Mouse (Mus musculus) lung, embryonic 16.5 days (tissue): ENCODE results near the gene Gm11733. TPM values are rescaled to one million over a fixed set of nuclear protein-coding genes. Genes with fewer than 3 reads are reported as not detected.

Experiments used
- ATAC-seq: fragments of 200-750 bp; cut with Nextera tagmentation; 2 replicates; pipeline ENCODE4 v1.8.0; 2017; ENCODE audit warnings: low read depth, mild to moderate bottlenecking, moderate library complexity
- H3K27ac ChIP-seq: fragments of 300-500 bp; sonication (generic); 2 replicates; pipeline ENCODE4 v1.5.1; 2014; ENCODE audit warnings: mild to moderate bottlenecking, control low read depth, low read length
- H3K27me3 ChIP-seq: fragments of 300-500 bp; sonication (generic); 2 replicates; pipeline ENCODE4 v1.6.1; 2014; ENCODE audit warnings: low read depth, low read length, mixed read lengths; ENCODE audit not compliant: control insufficient read depth, insufficient read depth
- H3K36me3 ChIP-seq: fragments of 300-500 bp; sonication (generic); 2 replicates; pipeline ENCODE4 v1.6.1; 2014; ENCODE audit warnings: low read length; ENCODE audit not compliant: control insufficient read depth, insufficient read depth
- H3K4me1 ChIP-seq: fragments of 300-500 bp; sonication (generic); replicated peaks from 2 replicates; pipeline ENCODE4 v1.6.1; 2014; ENCODE audit warnings: low read length, mixed read lengths; ENCODE audit not compliant: control insufficient read depth, insufficient read depth
- H3K4me2 ChIP-seq: fragments of 300-500 bp; sonication (generic); 2 replicates; pipeline ENCODE4 v1.6.1; 2014; ENCODE audit warnings: low read depth, low read length, control low read depth
- H3K4me3 ChIP-seq: fragments of 300-500 bp; sonication (generic); 2 replicates; pipeline ENCODE4 v1.5.1; 2014; ENCODE audit warnings: mild to moderate bottlenecking, low read length, control low read depth
- H3K9ac ChIP-seq: fragments of 300-500 bp; sonication (generic); 2 replicates; pipeline ENCODE4 v1.6.1; 2014; ENCODE audit warnings: low read length, control low read depth
- H3K9me3 ChIP-seq: fragments of 300-500 bp; sonication (generic); 2 replicates; pipeline ENCODE4 v1.6.1; 2016; ENCODE audit warnings: low read length; ENCODE audit not compliant: control insufficient read depth
- WGBS: fragments of 180-500 bp; shearing (Covaris S2); extraction: QIAGEN DNeasy Blood & Tissue Kit; methylation state at CpG from one replicate; pipeline ENCODE4 v1.1.7; 2014; 5-methylcytosine and 5-hydroxymethylcytosine counted together
- polyA plus RNA-seq: library from polyadenylated mRNA; unstranded; fragments of >200 nt; fragmentation: Nextera tagmentation; extraction: Ambion mirVana; gene quantifications from 2 replicates; pipeline ENCODE4 v1.2.1, GENCODE M21; 2015

Gene Gm11733
- polyA plus RNA-seq, 1 experiment from 2014 or later = not detected

GRCm38 (mm10) chr11:117521906-117522780 is 38.0 kb downstream of the Gm11733 start:
- H3K9ac ChIP-seq = no peak overlapping the region
- no peaks in the 10 kb centered on the region for H3K9me3 ChIP-seq
- no peak overlapping the region for H3K4me3 ChIP-seq
- no peaks in the 10 kb centered on the region for H3K36me3 ChIP-seq
- no peak for ATAC-seq
- WGBS = 57% methylated on average over 13 of the region's 13 CpGs
- H3K4me2 ChIP-seq = no peak overlapping the region
- no peaks in the 10 kb centered on the region; the same call in 1 of the 2 replicates for H3K27me3 ChIP-seq
- peaks cover 16% of the 10 kb centered on the region for H3K4me1 ChIP-seq
- H3K27ac ChIP-seq = peak overlapping the region; percentile 92

- H3K27me3 ChIP-seq = no peaks in the 10 kb centered on the region; the same call in 1 of the 2 replicates
- WGBS = 22% methylated on average over 16 of the region's 16 CpGs
- no peaks in the 10 kb centered on the region for H3K9me3 ChIP-seq
- peaks cover 16% of the 10 kb centered on the region for H3K4me1 ChIP-seq
- H3K27ac ChIP-seq = peak overlapping the region; percentile 92
- peak overlapping the region; percentile 54; the same call in 1 of the 2 replicates for H3K9ac ChIP-seq
- H3K36me3 ChIP-seq = no peaks in the 10 kb centered on the region
- peak overlapping the region; percentile 31 for H3K4me2 ChIP-seq
- peak overlapping the region; percentile 11; the same call in 1 of the 2 replicates for H3K4me3 ChIP-seq
- peak; percentile 92 for ATAC-seq
These were observed 38.8 kb downstream of the Gm11733 start for GRCm38 (mm10) chr11:117522879-117523519.

GRCm38 (mm10) chr11:117525606-117526349 is 41.6 kb downstream of the Gm11733 start:
- Histone ChIP-seq H3K36me3 (no peaks in the 10 kb centered on the region), H3K9ac (no peak overlapping the region), H3K27me3 (no peaks in the 10 kb centered on the region; the same call in 1 of the 2 replicates), H3K27ac (no peak overlapping the region), H3K4me1 (peaks cover 16% of the 10 kb centered on the region), H3K4me3 (no peak overlapping the region), H3K4me2 (0 out of 2 replicates have a peak overlapping the region, but pooled peaks have one; percentile 6), H3K9me3 (no peaks in the 10 kb centered on the region)
- WGBS = 13% methylated on average over 18 of the region's 18 CpGs
- ATAC-seq = no peak

DNA sequence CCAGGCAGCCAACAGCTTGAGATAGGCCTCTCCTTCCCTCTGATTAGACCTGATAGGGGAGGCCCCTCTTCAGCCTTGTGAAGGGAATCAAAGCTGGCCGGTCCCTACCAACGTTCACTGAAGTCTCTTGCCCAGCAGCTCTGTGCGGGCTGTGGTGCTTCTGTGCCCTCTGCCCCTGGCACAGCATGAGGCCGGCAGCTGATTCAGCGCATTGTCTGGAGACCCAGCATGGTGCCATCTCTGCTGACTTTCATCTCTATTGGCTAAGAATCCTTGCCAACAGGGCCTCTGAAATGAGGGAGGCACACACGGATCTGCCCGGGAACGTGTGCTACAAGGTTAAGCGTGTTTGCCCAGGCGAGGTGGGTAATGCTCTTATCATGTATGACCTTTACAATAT is 48.2 kb downstream of the Gm11733 start:
- Histone ChIP-seq H3K9ac (no peak overlapping the region), H3K9me3 (no peaks in the 10 kb centered on the region), H3K4me1 (peaks cover 12% of the 10 kb centered on the region), H3K27me3 (no peaks in the 10 kb centered on the region; the same call in 1 of the 2 replicates), H3K27ac (no peak overlapping the region), H3K4me2 (no peak overlapping the region), H3K36me3 (no peaks in the 10 kb centered on the region), H3K4me3 (no peak overlapping the region)
- ATAC-seq = no peak
- 68% methylated on average over 10 of the region's 10 CpGs for WGBS

GRCm38 (mm10) chr11:117534912-117535311 is 50.7 kb downstream of the Gm11733 start:
- no peaks in the 10 kb centered on the region for H3K9me3 ChIP-seq
- H3K4me3 ChIP-seq = no peak overlapping the region
- H3K27ac ChIP-seq = peak overlapping the region; percentile 9; the same call in 1 of the 2 replicates
- no peaks in the 10 kb centered on the region; the same call in 1 of the 2 replicates for H3K27me3 ChIP-seq
- WGBS = 28% methylated on average over 10 of the region's 10 CpGs
- H3K4me2 ChIP-seq = no peak overlapping the region
- no peaks in the 10 kb centered on the region for H3K36me3 ChIP-seq
- H3K4me1 ChIP-seq = peaks cover 12% of the 10 kb centered on the region
- peak; percentile 78 for ATAC-seq
- H3K9ac ChIP-seq = no peak overlapping the region

- ATAC-seq = no peak
- no peak overlapping the region for H3K9ac ChIP-seq
- WGBS = 19% methylated on average over 9 of the region's 9 CpGs
- no peak overlapping the region for H3K27ac ChIP-seq
- H3K4me3 ChIP-seq = no peak overlapping the region
- H3K27me3 ChIP-seq = no peaks in the 10 kb centered on the region; the same call in 1 of the 2 replicates
- no peak overlapping the region for H3K4me2 ChIP-seq
- H3K4me1 ChIP-seq = peaks cover 12% of the 10 kb centered on the region
- no peaks in the 10 kb centered on the region for H3K9me3 ChIP-seq
- no peaks in the 10 kb centered on the region for H3K36me3 ChIP-seq
These were observed 51.5 kb downstream of the Gm11733 start for GRCm38 (mm10) chr11:117535491-117536304.

- WGBS = 52% methylated on average over 3 of the region's 3 CpGs
- Histone ChIP-seq H3K9me3 (no peaks in the 10 kb centered on the region), H3K4me1 (peaks cover 16% of the 10 kb centered on the region), H3K9ac (no peak overlapping the region), H3K4me3 (no peak overlapping the region), H3K36me3 (no peaks in the 10 kb centered on the region), H3K4me2 (no peak overlapping the region), H3K27ac (no peak overlapping the region), H3K27me3 (no peaks in the 10 kb centered on the region; the same call in 1 of the 2 replicates)
- no peak for ATAC-seq
These were observed 52.4 kb downstream of the Gm11733 start for GRCm38 (mm10) chr11:117536586-117536985.
